Mouse (Mus musculus) forebrain, embryonic 11.5 days (tissue): ENCODE measurements around the gene Ang4. TPM values are rescaled to one million over a fixed set of nuclear protein-coding genes. Genes with fewer than 3 reads are reported as not detected.

ENCODE experiments used
- ATAC-seq: fragments of 200-750 bp; cut with Nextera tagmentation; replicated peaks from 2 replicates; pipeline ENCODE4 v1.8.0; 2017; ENCODE audit warnings: moderate TSS enrichment; ENCODE audit not compliant: low FRiP score
- DNase-seq: peaks from one replicate; pipeline ENCODE4 v3.0.0-alpha.2; 2017; ENCODE audit warnings: low spot score
- H3K27ac ChIP-seq: fragments of 300-500 bp; sonication (generic); 2 replicates; pipeline ENCODE4 v1.5.1; 2014; ENCODE audit warnings: low read depth, low read length
- H3K27me3 ChIP-seq: fragments of 300-500 bp; sonication (generic); 2 replicates; pipeline ENCODE4 v1.6.1; 2014; ENCODE audit warnings: mild to moderate bottlenecking, low read length, mixed read lengths; ENCODE audit not compliant: control insufficient read depth, insufficient read depth
- H3K36me3 ChIP-seq: fragments of 300-500 bp; sonication (generic); 2 replicates; pipeline ENCODE4 v1.6.1; 2014; ENCODE audit warnings: mild to moderate bottlenecking, low read length, moderate library complexity, mixed read lengths; ENCODE audit not compliant: control insufficient read depth, insufficient read depth
- H3K4me1 ChIP-seq: fragments of 300-500 bp; sonication (generic); replicated peaks from 2 replicates; pipeline ENCODE4 v1.6.1; 2014; ENCODE audit warnings: low read length, mixed read lengths; ENCODE audit not compliant: control insufficient read depth, insufficient read depth
- H3K4me2 ChIP-seq: fragments of 300-500 bp; sonication (generic); 2 replicates; pipeline ENCODE4 v1.6.1; 2014; ENCODE audit warnings: low read depth, mild to moderate bottlenecking, low read length, moderate library complexity, mixed read lengths; ENCODE audit not compliant: severe bottlenecking
- H3K4me3 ChIP-seq: fragments of 300-500 bp; sonication (generic); 2 replicates; pipeline ENCODE4 v1.5.1; 2014; ENCODE audit warnings: low read depth, low read length
- H3K9ac ChIP-seq: fragments of 300-500 bp; sonication (generic); 2 replicates; pipeline ENCODE4 v1.6.1; 2014; ENCODE audit warnings: low read length
- H3K9me3 ChIP-seq: fragments of 300-500 bp; sonication (generic); 2 replicates; pipeline ENCODE4 v1.6.1; 2016; ENCODE audit warnings: low read length, mixed read lengths; ENCODE audit not compliant: control insufficient read depth
- WGBS: fragments of 180-500 bp; shearing (Covaris S2); extraction: QIAGEN DNeasy Blood & Tissue Kit; methylation state at CpG from one replicate; pipeline ENCODE4 v1.1.7; 2014; 5-methylcytosine and 5-hydroxymethylcytosine counted together
- polyA plus RNA-seq: library from polyadenylated mRNA; unstranded; fragments of >200 nt; fragmentation: Nextera tagmentation; extraction: Ambion mirVana; gene quantifications from 2 replicates; pipeline ENCODE4 v1.2.1, GENCODE M21; 2014

Ang4 gene
- polyA plus RNA-seq, 1 experiment from 2014 or later = not detected

DNA sequence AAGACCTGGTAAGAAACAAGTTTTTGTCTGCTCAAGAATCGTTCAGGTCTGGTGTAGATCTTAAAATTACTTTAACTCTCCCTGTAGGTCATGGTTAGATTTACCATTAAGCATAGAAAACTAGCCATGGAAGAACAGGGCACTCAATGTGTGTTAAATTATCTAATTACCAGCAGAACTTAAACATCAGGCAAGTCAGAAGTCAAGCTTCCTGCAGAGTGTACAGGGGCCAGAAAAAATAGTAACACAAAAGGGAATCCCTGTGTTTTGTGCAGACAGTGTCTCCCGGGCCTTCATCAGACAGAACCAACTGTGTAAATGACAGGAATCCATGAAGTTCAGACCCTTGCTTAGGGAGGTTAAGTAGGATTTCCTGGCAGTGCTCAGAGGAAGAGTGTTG lies 17.4 kb downstream of the Ang4 start:
- Histone ChIP-seq H3K36me3 (no peaks in the 10 kb centered on the region), H3K4me2 (no peak overlapping the region), H3K27ac (no peak overlapping the region), H3K27me3 (no peaks in the 10 kb centered on the region), H3K9me3 (no peaks in the 10 kb centered on the region), H3K4me3 (no peak overlapping the region), H3K4me1 (no peaks in the 10 kb centered on the region), H3K9ac (no peak overlapping the region)
- no peak for ATAC-seq
- no peak for DNase-seq
- 71% methylated on average over 2 of the region's 2 CpGs for WGBS

DNA sequence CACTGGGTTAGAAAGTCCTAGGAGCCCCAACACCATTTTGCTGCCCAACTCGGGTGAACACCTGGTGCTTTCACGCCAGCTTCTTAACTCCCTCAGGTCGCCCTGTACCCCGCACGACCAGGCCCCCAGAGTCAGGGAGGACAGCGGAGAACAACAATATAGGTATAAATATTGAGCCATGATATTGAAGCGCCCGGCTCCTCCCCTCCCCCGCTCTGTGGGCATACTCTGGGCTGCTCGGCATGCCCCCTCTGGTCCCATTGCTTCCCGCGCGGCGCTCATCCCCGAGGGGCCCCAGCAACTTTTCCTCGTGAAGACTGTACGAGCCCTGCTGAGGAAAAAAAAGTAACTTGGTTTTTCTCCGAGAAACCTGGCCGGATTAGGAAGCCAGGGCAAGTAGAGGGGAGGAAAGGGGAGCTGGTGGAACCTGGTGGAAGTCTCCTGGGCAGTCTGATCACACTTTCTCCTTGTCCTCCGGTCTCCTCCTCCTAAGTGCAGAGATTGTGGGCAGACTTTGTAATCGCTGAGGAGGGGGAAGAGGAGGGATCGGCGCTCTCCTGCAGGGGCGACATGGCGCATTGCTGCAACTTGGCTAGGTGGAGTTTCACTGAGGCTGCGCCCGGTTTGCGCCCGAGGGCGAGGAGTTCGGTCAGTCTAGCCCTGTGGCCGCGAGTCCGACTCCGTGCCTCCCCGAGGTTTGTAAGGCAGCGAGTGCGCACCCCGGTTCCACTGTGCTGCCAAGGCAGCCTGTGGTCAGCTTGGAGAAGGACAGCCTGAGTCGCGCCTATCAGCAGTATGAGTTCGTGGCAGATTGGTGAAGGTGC lies 32.8 kb downstream of the Ang4 start:
- 1% methylated on average over 41 of the region's 42 CpGs for WGBS
- DNase-seq = peak; percentile 66
- H3K36me3 ChIP-seq = no peaks in the 10 kb centered on the region
- H3K4me1 ChIP-seq = peaks cover 3% of the 10 kb centered on the region; the same call in 1 of the 2 replicates
- peaks cover 37% of the 10 kb centered on the region for H3K27me3 ChIP-seq
- peak overlapping the region; percentile 55 for H3K4me2 ChIP-seq
- no peaks in the 10 kb centered on the region for H3K9me3 ChIP-seq
- ATAC-seq = peak; percentile 53
- H3K4me3 ChIP-seq = peak overlapping the region; percentile 32
- H3K9ac ChIP-seq = peak overlapping the region; percentile 29; the same call in 1 of the 2 replicates
- no peak overlapping the region for H3K27ac ChIP-seq

DNA sequence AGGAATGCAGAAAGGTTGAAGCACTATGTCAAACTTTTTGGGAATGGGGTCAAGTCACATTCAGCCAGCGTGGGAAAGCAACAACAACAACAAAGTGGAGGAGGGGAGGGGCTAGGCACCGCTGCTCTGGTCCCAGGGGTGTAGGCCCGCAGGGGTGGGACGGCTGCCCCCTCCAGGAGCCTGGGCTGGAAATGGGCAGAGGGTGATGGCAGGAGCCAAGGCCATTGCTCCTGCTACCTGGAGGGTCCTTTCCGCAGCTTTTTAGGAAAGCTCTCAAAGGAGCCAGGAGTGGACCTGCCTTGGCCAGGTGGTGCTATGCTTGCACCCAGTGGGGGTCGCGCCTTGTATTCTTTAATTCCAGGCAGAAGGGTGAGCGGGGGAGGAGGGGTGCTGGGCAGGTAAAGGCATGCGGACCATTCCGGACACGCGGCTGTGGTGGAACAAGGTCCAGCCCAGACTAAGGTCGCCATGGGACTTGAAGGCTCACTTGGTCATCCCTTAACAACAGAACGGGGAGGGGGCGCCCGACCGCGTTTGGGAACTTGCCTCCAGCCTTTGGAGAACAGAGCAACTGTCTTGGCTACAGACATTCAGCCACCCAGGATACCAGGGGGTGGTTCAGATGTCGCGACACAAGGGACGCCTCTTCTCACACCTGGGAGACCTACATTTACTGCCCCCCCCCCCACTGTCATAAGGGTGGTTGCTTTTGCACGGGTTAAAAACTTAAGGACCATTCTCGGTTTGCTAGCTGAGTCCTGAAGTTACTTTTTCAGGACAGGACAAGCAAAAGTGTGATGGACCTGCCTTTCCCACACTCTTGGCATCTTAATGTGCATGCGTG lies 34.0 kb downstream of the Ang4 start:
- Histone ChIP-seq H3K9ac (no peak overlapping the region), H3K9me3 (no peaks in the 10 kb centered on the region), H3K4me2 (peak overlapping the region; percentile 43), H3K27me3 (peaks cover 37% of the 10 kb centered on the region), H3K4me1 (peaks cover 3% of the 10 kb centered on the region; the same call in 1 of the 2 replicates), H3K36me3 (no peaks in the 10 kb centered on the region), H3K27ac (no peak overlapping the region), H3K4me3 (peak overlapping the region; percentile 19)
- ATAC-seq (peak; percentile 66; the same call in 1 of the 2 replicates), DNase-seq (peak; percentile 54)
- WGBS = 2% methylated on average over 24 of the region's 24 CpGs

DNA sequence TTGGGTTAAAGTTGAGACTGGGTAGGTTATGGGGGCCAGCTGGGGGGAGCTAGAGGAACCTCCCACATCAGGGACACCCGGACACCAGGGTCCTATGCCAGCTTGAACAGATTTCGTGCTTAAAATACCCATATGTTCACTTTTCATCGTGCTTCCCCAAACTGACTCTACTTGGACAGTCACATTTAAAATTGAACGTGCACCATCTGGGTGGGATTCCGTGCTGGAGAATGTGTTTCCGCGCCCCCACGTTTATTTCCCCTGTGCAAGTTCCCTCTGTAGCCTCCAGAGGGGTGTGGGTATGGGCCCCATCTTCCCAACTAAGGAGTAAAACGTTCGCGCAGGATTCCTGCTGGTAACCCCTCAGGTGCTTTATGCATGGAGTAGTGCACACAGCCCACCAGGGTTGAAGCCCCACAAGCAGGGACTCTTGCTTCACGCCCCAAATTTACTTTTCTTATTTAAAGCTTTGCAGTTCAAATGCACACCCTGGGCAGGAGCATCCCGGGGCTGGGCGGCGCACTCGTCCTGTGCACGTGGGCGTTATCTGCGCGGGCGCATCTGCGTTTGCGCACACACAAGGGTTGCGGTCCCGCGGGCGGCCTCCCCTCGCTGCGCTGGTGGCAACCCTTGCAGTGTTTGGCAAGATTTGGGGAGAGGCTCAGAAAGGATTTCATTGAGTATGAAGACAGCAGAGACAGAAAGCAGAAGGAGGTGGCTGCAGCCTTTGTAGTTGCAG lies 34.8 kb downstream of the Ang4 start:
- Histone ChIP-seq H3K27me3 (peaks cover 37% of the 10 kb centered on the region), H3K4me1 (peaks cover 3% of the 10 kb centered on the region; the same call in 1 of the 2 replicates), H3K9ac (no peak overlapping the region), H3K4me2 (peak overlapping the region; percentile 43), H3K36me3 (no peaks in the 10 kb centered on the region), H3K9me3 (no peaks in the 10 kb centered on the region), H3K4me3 (peak overlapping the region; percentile 19), H3K27ac (no peak overlapping the region)
- ATAC-seq (no peak), DNase-seq (peak; percentile 55)
- WGBS = 3% methylated on average over 29 of the region's 29 CpGs

DNA sequence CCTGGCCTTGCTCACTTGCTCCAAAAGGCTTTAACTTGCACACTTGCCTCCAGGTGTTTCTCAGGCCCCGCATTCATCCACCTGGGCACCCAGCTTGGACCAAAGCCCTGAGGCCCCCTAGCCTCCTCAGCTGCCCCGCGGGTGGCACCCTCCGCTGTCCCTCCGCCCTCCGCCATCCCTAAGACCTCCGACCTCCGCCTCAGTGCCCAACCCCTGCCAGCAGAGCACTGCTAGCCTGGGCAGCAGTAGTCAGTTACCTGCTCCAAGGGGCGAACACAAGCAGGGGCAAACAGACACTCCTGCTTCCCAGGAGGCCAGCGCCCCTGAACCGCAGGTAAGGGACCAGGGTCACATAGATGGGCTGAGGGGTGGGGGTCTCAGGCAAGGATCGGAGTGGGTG lies 35.4 kb downstream of the Ang4 start:
- peak; percentile 51 for DNase-seq
- H3K27me3 ChIP-seq = peaks cover 37% of the 10 kb centered on the region

DNA sequence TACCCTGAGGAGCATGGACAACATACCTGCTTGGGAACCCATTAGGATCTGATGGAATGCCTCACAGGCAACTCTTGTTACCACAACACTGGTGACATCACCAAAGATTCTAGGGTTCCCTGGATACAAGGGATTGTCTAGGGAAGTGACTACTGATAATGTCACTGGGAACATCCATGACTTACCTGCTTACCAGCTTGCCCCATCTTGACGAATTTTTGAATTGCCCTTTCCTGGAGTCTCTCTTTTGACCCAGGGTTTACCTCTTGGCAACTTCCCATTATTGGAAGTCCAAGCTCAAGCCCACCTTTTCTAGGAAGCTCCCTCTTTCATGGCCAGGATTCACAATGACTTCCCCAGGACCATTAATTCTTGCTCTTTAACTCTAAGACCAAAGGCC lies 56.3 kb downstream of the Ang4 start, which contains the start of gene Gm5800:
Gene Gm5800 (minus strand): TSS at position 101 of the 400 bp plus-strand sequence.
- Histone ChIP-seq H3K4me2 (no peak within 1 kb of the TSS), H3K36me3 (no peaks in the 10 kb centered on the region), H3K27me3 (no peaks in the 10 kb centered on the region), H3K4me3 (no peak within 1 kb of the TSS), H3K9ac (no peak within 1 kb of the TSS), H3K4me1 (no peaks in the 10 kb centered on the region), H3K27ac (no peak within 1 kb of the TSS), H3K9me3 (no peaks in the 10 kb centered on the region)
- ATAC-seq = no peak
- DNase-seq = no peak
- WGBS = 44% methylated on average over 1 of the region's 1 CpGs

More for the DNA sequence above, 35.4 kb downstream of the Ang4 start:
- no peak overlapping the region for H3K9ac ChIP-seq
- peaks cover 3% of the 10 kb centered on the region; the same call in 1 of the 2 replicates for H3K4me1 ChIP-seq
- no peaks in the 10 kb centered on the region for H3K36me3 ChIP-seq
- H3K4me3 ChIP-seq = no peak overlapping the region
- H3K9me3 ChIP-seq = no peaks in the 10 kb centered on the region
- 0 out of 2 replicates have a peak, but pooled peaks have one; percentile 30 for ATAC-seq
- no peak overlapping the region for H3K4me2 ChIP-seq
- no peak overlapping the region for H3K27ac ChIP-seq
- 16% methylated on average over 12 of the region's 12 CpGs for WGBS
